Mouse (Mus musculus) left cerebral cortex, adult 18-20 months (tissue): ENCODE measurements around the gene Ctbs. TPM values are rescaled to one million over a fixed set of nuclear protein-coding genes. Genes with fewer than 3 reads are reported as not detected.
"Not testable (repeated sequence)": the region's sequence is repeated elsewhere in the genome, so short reads cannot be mapped to it uniquely, and the experiment has no call there.

ENCODE experiments used
- DNase-seq, 2 experiments: peaks; one replicate each; pipeline ENCODE4 v3.0.0; 2021 to 2022; ENCODE audit warnings: low spot score in 2 of 2, mixed read lengths in 1 of 2
- total RNA-seq, 2 experiments: library from RNA; stranded (reverse); gene quantifications; 2 replicates each; pipeline ENCODE4 v1.2.3; 2021

Gene Ctbs
- total RNA-seq, 2 experiments from 2014 or later: 6.5 to 7.5 TPM

GRCm38 (mm10) chr3:146433063-146433462, 16.5 kb upstream of the Ctbs start:
- not testable (repeated sequence) for DNase-seq

GRCm38 (mm10) chr3:146433681-146434350, 15.8 kb upstream of the Ctbs start:
- DNase-seq: no peak

GRCm38 (mm10) chr3:146434686-146435085, 14.9 kb upstream of the Ctbs start:
- DNase-seq: no peak

- DNase-seq: no peak
Measured at GRCm38 (mm10) chr3:146435533-146435932, 14.1 kb upstream of the Ctbs start.

GRCm38 (mm10) chr3:146436114-146436513, 13.5 kb upstream of the Ctbs start:
- no peak for DNase-seq

- DNase-seq: no peak
Measured at GRCm38 (mm10) chr3:146440011-146440410, 9.6 kb upstream of the Ctbs start.

GRCm38 (mm10) chr3:146440422-146440821, 9.2 kb upstream of the Ctbs start:
- no peak for DNase-seq

- DNase-seq: no peak
Measured at GRCm38 (mm10) chr3:146442484-146442883, 7.1 kb upstream of the Ctbs start.

- no peak for DNase-seq
Measured at GRCm38 (mm10) chr3:146442936-146443335, 6.7 kb upstream of the Ctbs start.

GRCm38 (mm10) chr3:146443380-146443779, 6.2 kb upstream of the Ctbs start:
- no peak for DNase-seq

GRCm38 (mm10) chr3:146444880-146445279, 4.7 kb upstream of the Ctbs start:
- DNase-seq: no peak

- DNase-seq: no peak
Measured at GRCm38 (mm10) chr3:146447156-146447555, 2.4 kb upstream of the Ctbs start.

- no peak for DNase-seq
Measured at GRCm38 (mm10) chr3:146447598-146447997, 2.0 kb upstream of the Ctbs start.

- no peak for DNase-seq
Measured at GRCm38 (mm10) chr3:146448372-146448771, 1.2 kb upstream of the Ctbs start.

GRCm38 (mm10) chr3:146448969-146449368, 626 bp upstream of the Ctbs start:
- no peak for DNase-seq

GRCm38 (mm10) chr3:146450371-146450841, 811 bp downstream of the Ctbs start:
- peak; percentile 90 to 91 for DNase-seq

- no peak for DNase-seq
Measured at GRCm38 (mm10) chr3:146451375-146451774, 1.8 kb downstream of the Ctbs start.

GRCm38 (mm10) chr3:146462939-146463338, 13.3 kb downstream of the Ctbs start:
- no peak for DNase-seq

- DNase-seq: no peak
Measured at GRCm38 (mm10) chr3:146469226-146469625, 19.6 kb downstream of the Ctbs start.

GRCm38 (mm10) chr3:146472657-146473056, 23.1 kb downstream of the Ctbs start:
- DNase-seq: no peak

- no peak for DNase-seq
Measured at GRCm38 (mm10) chr3:146473741-146474140, 24.1 kb downstream of the Ctbs start.

GRCm38 (mm10) chr3:146474428-146474827, 24.8 kb downstream of the Ctbs start:
- no peak for DNase-seq

GRCm38 (mm10) chr3:146482044-146482443, 32.4 kb downstream of the Ctbs start:
- no peak for DNase-seq
